Mouse (Mus musculus) brain, embryonic 14.5 days (tissue): ENCODE results near the gene Ppp3ca.

Experiments used
- CTCF ChIP-seq: fragments of 200-500 bp; IDR thresholded peaks from 2 replicates; pipeline ENCODE4 v1.5.1; 2012; ENCODE audit warnings: inconsistent platforms, mild to moderate bottlenecking, moderate library complexity, borderline replicate concordance; ENCODE audit not compliant: insufficient read depth, insufficient read length; ENCODE audit errors: extremely low read depth
- POLR2A ChIP-seq: fragments of 200-500 bp; IDR thresholded peaks from 2 replicates; pipeline ENCODE4 v1.6.1; 2012; ENCODE audit warnings: mild to moderate bottlenecking, inconsistent platforms, borderline replicate concordance; ENCODE audit not compliant: poor library complexity, insufficient read depth, insufficient read length, severe bottlenecking; ENCODE audit errors: extremely low read depth

DNA sequence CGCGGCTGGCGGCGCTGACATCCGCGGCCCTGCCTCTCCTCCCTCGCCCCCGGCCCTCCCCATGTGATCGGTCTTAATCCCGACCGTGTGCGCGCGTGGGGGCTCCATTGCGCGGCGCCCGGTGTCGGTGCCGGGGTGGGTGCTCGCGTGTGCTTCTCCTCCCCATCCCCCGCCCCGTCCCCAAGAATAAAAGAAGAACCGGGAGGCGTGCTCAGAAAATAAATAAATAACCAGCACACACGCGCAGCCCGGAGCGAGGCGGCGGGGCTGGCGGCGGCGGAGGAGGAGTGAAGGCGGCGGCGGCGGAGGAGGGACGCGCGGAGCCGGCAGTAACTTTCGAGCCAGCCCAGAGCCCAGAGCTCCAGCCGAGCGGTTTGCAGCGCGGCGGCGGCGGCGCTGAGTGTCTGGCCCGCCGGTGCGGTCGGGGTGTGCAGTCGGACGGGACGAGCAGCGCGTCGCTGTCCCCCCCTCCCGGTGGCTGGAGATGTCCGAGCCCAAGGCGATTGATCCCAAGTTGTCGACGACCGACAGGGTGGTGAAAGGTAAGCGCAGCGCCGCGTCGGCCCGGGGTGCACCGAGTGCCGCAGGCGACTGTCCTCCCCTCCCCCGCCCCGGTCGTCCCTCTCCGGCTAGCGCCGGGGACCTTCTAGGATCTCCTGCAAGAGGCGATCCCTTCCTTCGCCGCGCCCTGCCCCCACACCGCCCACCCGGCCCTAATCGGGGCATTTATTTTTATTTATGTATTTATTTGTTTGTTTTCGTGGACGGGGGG, 622 bp downstream of the Ppp3ca start:
- TF ChIP-seq CTCF (no peak), POLR2A (0 out of 2 replicates have a peak, but pooled peaks have one; percentile 14)
